Mouse (Mus musculus): ENCODE measurements around the gene Prl3b1. TPM values are rescaled to one million over a fixed set of nuclear protein-coding genes. Genes with fewer than 3 reads are reported as not detected.

Gene Prl3b1
- not detected for total RNA-seq (2023)

DNA sequence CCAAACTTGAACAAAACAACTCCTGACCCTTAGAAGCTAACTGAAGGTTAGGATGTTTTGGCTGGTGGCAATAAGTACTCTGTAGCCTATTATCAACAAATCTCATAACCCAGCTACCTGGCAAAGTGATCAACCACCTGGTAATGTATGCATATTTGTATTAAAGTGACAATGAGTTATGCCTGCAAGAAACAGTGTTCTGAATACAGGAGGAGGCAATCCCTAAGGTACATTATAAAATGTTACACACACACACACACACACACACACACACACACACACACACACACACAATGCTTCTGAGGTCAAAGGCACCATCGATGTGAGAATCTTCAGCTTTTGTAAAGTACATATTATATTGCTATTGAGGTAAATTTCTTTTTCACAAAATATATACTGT is at the start of gene Prl3b1:
TSS of gene Prl3b1 (plus strand) at position 301 of the 400 bp plus-strand sequence.

DNA sequence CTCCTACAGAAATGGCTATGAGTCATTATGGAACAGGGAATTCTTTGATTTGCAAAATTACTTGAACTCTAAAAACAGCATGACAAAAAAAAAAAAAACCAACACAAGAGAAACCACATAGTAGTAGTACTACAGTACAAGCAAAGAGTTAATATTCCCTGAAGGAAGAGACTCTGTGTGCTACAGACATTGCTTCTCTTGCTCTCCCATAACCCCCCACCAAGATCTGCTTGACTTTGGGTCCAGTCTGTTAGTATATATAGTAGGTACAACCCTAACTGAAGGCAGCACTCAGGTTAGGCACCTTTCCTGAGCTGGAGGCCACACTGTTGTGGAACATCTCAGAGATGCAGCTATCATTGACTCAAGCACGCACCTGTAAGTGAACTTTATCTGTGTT is 45.3 kb upstream of the Prl3b1 start, which contains the start of gene Prl3c1:
TSS of gene Prl3c1 (plus strand) at position 301 of the 400 bp plus-strand sequence.

DNA sequence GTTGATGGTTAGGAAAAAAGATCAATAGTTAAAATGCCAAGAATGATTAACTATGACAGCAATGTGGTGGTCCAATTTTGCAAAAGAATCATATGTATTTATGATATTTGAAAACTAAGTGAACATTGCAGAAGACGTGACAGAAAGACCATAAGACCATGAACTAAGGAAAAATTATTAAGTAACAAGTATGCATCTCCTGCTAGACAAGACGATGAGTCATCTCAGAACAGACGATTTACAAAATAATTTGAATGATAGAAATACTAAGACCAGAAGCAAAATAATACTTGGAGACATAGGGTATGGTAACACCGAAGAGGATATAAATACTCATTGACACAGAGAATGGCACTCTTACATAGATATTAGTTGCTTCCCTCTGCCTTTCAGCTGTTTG is 17.5 kb downstream of the Prl3b1 start, which contains the start of gene Prl3a1:
TSS of gene Prl3a1 (plus strand) at position 301 of the 400 bp plus-strand sequence.

Other genes starting within 250 kb of the Prl3b1 start
- not detected for gene Prl, start 184.3 kb upstream of the Prl3b1 start, total RNA-seq (2023)
- gene Prl3d1, start 147.7 kb upstream of the Prl3b1 start, total RNA-seq (2023), result not detected
- gene Prl3d2, start 120.1 kb upstream of the Prl3b1 start, total RNA-seq (2023), result not detected
- gene Prl3d3, start 85.1 kb upstream of the Prl3b1 start, total RNA-seq (2023), result not detected
- not detected for gene Prl3c1, start 45.2 kb upstream of the Prl3b1 start, total RNA-seq (2023)
- gene Prl3a1, start 17.6 kb downstream of the Prl3b1 start, total RNA-seq (2023), result not detected
- gene Prl6a1, start 70.8 kb downstream of the Prl3b1 start, total RNA-seq (2023), result not detected
- gene Prl8a2, start 103.8 kb downstream of the Prl3b1 start, total RNA-seq (2023), result not detected
- gene Prl2b1, start 149.0 kb downstream of the Prl3b1 start, total RNA-seq (2023), result not detected
- not detected for gene Prl8a6, start 196.8 kb downstream of the Prl3b1 start, total RNA-seq (2023)